Mouse (Mus musculus) embryonic facial prominence, embryonic 15.5 days (tissue): ENCODE data around the gene 1700001P01Rik. TPM values are rescaled to one million over a fixed set of nuclear protein-coding genes. Genes with fewer than 3 reads are reported as not detected.
"Not testable (repeated sequence)": the region's sequence is repeated elsewhere in the genome, so short reads cannot be mapped to it uniquely, and the experiment has no call there.

ENCODE experiments used
- ATAC-seq: fragments of 200-750 bp; cut with Nextera tagmentation; 2 replicates; pipeline ENCODE4 v1.8.0; 2017; ENCODE audit warnings: low read depth, moderate TSS enrichment; ENCODE audit not compliant: insufficient number of reproducible peaks, low FRiP score, low TSS enrichment
- H3K27ac ChIP-seq: fragments of 300-500 bp; sonication (generic); replicated peaks from 2 replicates; pipeline ENCODE4 v1.5.1; 2015; ENCODE audit warnings: mild to moderate bottlenecking, inconsistent platforms
- H3K27me3 ChIP-seq: fragments of 300-500 bp; sonication (generic); 2 replicates; pipeline ENCODE4 v1.6.1; 2015; ENCODE audit warnings: inconsistent platforms
- H3K36me3 ChIP-seq: fragments of 300-500 bp; sonication (generic); 2 replicates; pipeline ENCODE4 v1.6.1; 2015; ENCODE audit warnings: mild to moderate bottlenecking, inconsistent platforms
- H3K4me1 ChIP-seq: fragments of 300-500 bp; sonication (generic); 2 replicates; pipeline ENCODE4 v1.6.1; 2015; ENCODE audit warnings: inconsistent platforms
- H3K4me2 ChIP-seq: fragments of 300-500 bp; sonication (generic); replicated peaks from 2 replicates; pipeline ENCODE4 v1.6.1; 2015; ENCODE audit warnings: mild to moderate bottlenecking, inconsistent platforms
- H3K4me3 ChIP-seq: fragments of 300-500 bp; sonication (generic); replicated peaks from 2 replicates; pipeline ENCODE4 v1.5.1; 2015; ENCODE audit warnings: mild to moderate bottlenecking, inconsistent platforms
- H3K9ac ChIP-seq: fragments of 300-500 bp; sonication (generic); 2 replicates; pipeline ENCODE4 v1.6.1; 2015; ENCODE audit warnings: inconsistent platforms
- H3K9me3 ChIP-seq: fragments of 300-500 bp; sonication (generic); replicated peaks from 2 replicates; pipeline ENCODE4 v1.6.1; 2016; ENCODE audit warnings: inconsistent platforms
- WGBS: fragments of 180-500 bp; shearing (Covaris S2); methylation state at CpG from one replicate; pipeline ENCODE4 v1.1.7; 2015; 5-methylcytosine and 5-hydroxymethylcytosine counted together
- polyA plus RNA-seq: library from polyadenylated mRNA; unstranded; fragments of >200 nt; fragmentation: Nextera tagmentation; extraction: Ambion mirVana; gene quantifications from 2 replicates; pipeline ENCODE4 v1.2.1, GENCODE M21; 2015

The 1700001P01Rik gene
- polyA plus RNA-seq, 1 experiment from 2014 or later: 0.95 TPM

GRCm38 (mm10) chr11:97743423-97743822, 32.3 kb downstream of the 1700001P01Rik start:
- WGBS: 25% methylated on average over 9 of the region's 9 CpGs
- H3K27ac ChIP-seq: peak overlapping the region; percentile 84; the same call in 1 of the 2 replicates
- H3K4me1 ChIP-seq: peaks cover 34% of the 10 kb centered on the region

DNA sequence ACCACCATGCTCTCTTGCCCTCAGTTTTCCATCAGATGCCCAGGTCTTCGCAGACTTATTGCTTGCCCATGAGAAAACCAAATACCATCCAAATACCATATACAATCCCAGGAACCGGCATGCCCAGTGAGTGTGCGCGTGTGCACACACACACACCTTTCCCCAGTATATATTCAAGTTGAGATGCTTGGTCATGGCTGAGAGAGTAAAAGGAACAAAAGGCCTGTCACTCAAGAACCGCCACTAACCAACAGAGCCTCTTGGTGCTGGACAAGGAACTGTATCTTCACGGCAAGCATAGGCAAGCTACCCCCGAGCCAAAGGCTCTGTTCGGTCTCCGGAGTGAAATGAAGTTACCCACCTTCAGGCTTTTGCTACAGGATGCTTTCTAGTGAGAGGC, 33.1 kb downstream of the 1700001P01Rik start:
- no peak overlapping the region for H3K27ac ChIP-seq
- H3K27me3 ChIP-seq: no peaks in the 10 kb centered on the region
- H3K9ac ChIP-seq: no peak overlapping the region
- ATAC-seq: no peak
- H3K4me1 ChIP-seq: peaks cover 42% of the 10 kb centered on the region
- 68% methylated on average over 9 of the region's 9 CpGs for WGBS
- peak overlapping the region; percentile 73 for H3K4me3 ChIP-seq
- no peaks in the 10 kb centered on the region for H3K9me3 ChIP-seq
- H3K36me3 ChIP-seq: peaks cover 18% of the 10 kb centered on the region
- peak overlapping the region; percentile 61 for H3K4me2 ChIP-seq

More at GRCm38 (mm10) chr11:97743423-97743822, 32.3 kb downstream of the 1700001P01Rik start:
- Histone ChIP-seq H3K9me3 (no peaks in the 10 kb centered on the region), H3K4me3 (peak overlapping the region; percentile 73), H3K36me3 (peaks cover 26% of the 10 kb centered on the region), H3K4me2 (peak overlapping the region; percentile 61), H3K9ac (peak overlapping the region; percentile 81), H3K27me3 (no peaks in the 10 kb centered on the region)
- no peak for ATAC-seq

DNA sequence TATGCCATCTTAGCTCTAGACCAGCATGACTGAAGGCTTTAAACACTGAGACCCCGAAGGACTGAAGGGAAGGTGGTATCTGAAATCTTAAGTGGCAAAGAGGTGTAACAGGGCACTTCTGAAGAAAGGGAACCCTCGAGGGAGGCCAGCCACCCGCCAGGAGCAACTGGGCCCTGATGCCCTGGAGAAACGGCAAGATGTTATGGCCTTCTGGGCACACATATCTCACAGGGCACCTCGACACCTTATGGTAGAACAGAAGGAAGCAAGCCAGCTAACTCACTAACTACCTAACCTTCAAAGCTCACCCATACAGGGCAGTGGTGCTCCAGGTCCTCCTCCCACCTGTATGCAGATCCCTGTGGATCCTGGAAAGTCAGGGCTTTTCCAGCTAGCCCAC, 33.6 kb downstream of the 1700001P01Rik start:
- Histone ChIP-seq H3K36me3 (peaks cover 13% of the 10 kb centered on the region), H3K4me3 (no peak overlapping the region), H3K27me3 (no peaks in the 10 kb centered on the region), H3K27ac (no peak overlapping the region), H3K9ac (no peak overlapping the region), H3K4me2 (no peak overlapping the region; the same call in 1 of the 2 replicates), H3K4me1 (peaks cover 45% of the 10 kb centered on the region), H3K9me3 (no peaks in the 10 kb centered on the region)
- ATAC-seq: no peak
- 90% methylated on average over 5 of the region's 5 CpGs for WGBS

DNA sequence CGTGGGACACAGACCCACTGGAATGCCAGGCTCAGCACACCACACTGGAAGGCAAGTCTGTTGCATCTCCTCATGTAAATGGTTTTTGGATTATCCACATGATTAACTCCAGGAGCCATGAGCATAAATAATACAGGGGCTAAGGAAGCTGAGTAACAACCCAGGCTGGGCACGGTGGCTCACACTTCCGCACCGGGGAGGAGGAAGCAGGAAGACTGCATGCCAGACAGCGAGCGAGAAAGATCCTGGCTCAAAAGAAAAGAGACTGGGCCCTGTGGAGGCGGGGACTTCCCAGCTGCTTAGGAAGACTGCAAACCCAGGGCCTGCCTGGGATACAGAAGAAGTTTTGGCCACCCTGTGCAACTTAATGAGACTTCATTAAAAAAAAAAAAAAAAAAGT, 35.5 kb downstream of the 1700001P01Rik start:
- H3K27ac ChIP-seq: peak overlapping the region; percentile 60
- H3K36me3 ChIP-seq: 0 out of 2 replicates have a peak, but pooled peaks cover 2% of the 10 kb centered on the region
- no peak overlapping the region; the same call in 1 of the 2 replicates for H3K4me3 ChIP-seq
- H3K9ac ChIP-seq: no peak overlapping the region
- H3K4me2 ChIP-seq: no peak overlapping the region
- H3K27me3 ChIP-seq: no peaks in the 10 kb centered on the region
- H3K9me3 ChIP-seq: no peaks in the 10 kb centered on the region
- ATAC-seq: no peak
- peaks cover 42% of the 10 kb centered on the region for H3K4me1 ChIP-seq
- WGBS: 35% methylated on average over 7 of the region's 7 CpGs

- 93% methylated on average over 3 of the region's 3 CpGs for WGBS
- no peak for ATAC-seq
Measured at GRCm38 (mm10) chr11:97739155-97739554, 36.6 kb downstream of the 1700001P01Rik start.

GRCm38 (mm10) chr11:97738703-97739102, 37.0 kb downstream of the 1700001P01Rik start:
- WGBS: 64% methylated on average over 6 of the region's 6 CpGs
- Histone ChIP-seq H3K4me1 (peaks cover 46% of the 10 kb centered on the region), H3K4me2 (no peak overlapping the region), H3K27me3 (no peaks in the 10 kb centered on the region), H3K4me3 (no peak overlapping the region), H3K27ac (no peak overlapping the region), H3K36me3 (0 out of 2 replicates have a peak, but pooled peaks cover 2% of the 10 kb centered on the region), H3K9me3 (no peaks in the 10 kb centered on the region), H3K9ac (no peak overlapping the region)
- ATAC-seq: no peak

More at GRCm38 (mm10) chr11:97739155-97739554, 36.6 kb downstream of the 1700001P01Rik start:
- Histone ChIP-seq H3K4me1 (peaks cover 43% of the 10 kb centered on the region), H3K27ac (no peak overlapping the region), H3K4me2 (no peak overlapping the region), H3K9me3 (no peaks in the 10 kb centered on the region), H3K4me3 (no peak overlapping the region), H3K36me3 (0 out of 2 replicates have a peak, but pooled peaks cover 2% of the 10 kb centered on the region), H3K27me3 (no peaks in the 10 kb centered on the region), H3K9ac (no peak overlapping the region)

DNA sequence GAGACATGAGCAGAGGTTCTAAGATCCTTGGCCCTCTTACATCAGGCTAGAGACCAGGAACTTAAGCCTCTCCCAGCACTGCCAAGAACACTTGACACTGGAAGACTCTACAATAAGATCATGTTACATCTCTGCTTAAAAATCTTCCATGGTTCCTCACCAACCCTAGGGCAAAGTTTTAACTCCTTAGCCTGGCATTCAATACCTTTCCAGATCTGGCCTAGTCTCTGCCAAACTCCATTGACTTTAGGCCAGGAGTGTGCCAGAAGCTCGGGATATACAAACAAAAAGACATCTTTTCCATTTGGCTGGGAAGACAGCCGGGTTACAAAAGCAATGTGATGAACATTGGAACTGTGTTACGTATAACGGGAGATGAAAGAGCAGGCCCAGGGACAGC, 38.1 kb downstream of the 1700001P01Rik start:
- ATAC-seq: no peak
- Histone ChIP-seq H3K36me3 (peaks cover 6% of the 10 kb centered on the region; the same call in 1 of the 2 replicates), H3K9me3 (no peaks in the 10 kb centered on the region), H3K27me3 (no peaks in the 10 kb centered on the region), H3K4me2 (no peak overlapping the region), H3K4me3 (no peak overlapping the region), H3K27ac (peak overlapping the region; percentile 34; the same call in 1 of the 2 replicates), H3K4me1 (peaks cover 40% of the 10 kb centered on the region), H3K9ac (no peak overlapping the region)
- WGBS: 42% methylated on average over 4 of the region's 4 CpGs

DNA sequence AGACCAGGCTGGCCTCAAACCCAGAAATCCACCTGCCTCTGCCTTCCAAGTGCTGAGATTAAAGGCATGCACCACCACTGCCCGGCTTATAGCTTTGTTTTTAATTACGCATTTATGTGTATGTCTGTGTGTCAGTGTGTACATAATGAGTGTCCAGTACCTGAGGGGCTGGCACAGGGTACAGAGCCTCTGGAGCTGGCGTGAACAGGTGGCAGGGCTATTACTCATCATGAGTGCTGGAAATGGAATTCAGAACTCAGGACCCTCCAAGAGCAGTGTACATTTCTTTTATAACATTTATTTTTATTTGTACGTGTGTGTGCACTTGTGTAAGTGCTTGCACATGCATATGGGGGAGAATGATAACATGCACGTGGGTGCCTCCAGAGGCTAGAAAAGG, 39.1 kb downstream of the 1700001P01Rik start:
- no peak overlapping the region for H3K27ac ChIP-seq
- no peak overlapping the region for H3K9ac ChIP-seq
- no peaks in the 10 kb centered on the region for H3K9me3 ChIP-seq
- H3K4me2 ChIP-seq: no peak overlapping the region
- peaks cover 15% of the 10 kb centered on the region for H3K36me3 ChIP-seq
- H3K27me3 ChIP-seq: no peaks in the 10 kb centered on the region
- H3K4me3 ChIP-seq: no peak overlapping the region
- WGBS: 89% methylated on average over 5 of the region's 5 CpGs
- H3K4me1 ChIP-seq: peaks cover 32% of the 10 kb centered on the region
- no peak for ATAC-seq

GRCm38 (mm10) chr11:97734810-97735209, 40.9 kb downstream of the 1700001P01Rik start:
- not testable (repeated sequence) for H3K27ac ChIP-seq, H3K9me3 ChIP-seq, H3K4me2 ChIP-seq, H3K27me3 ChIP-seq, H3K9ac ChIP-seq, ATAC-seq, H3K4me3 ChIP-seq
- Histone ChIP-seq H3K36me3 (peaks cover 31% of the 10 kb centered on the region), H3K4me1 (peaks cover 24% of the 10 kb centered on the region)
- 82% methylated on average over 5 of the region's 5 CpGs for WGBS

GRCm38 (mm10) chr11:97733689-97734088, 42.0 kb downstream of the 1700001P01Rik start:
- ATAC-seq: no peak
- Histone ChIP-seq H3K4me1 (peaks cover 23% of the 10 kb centered on the region), H3K9ac (no peak overlapping the region), H3K27ac (peak overlapping the region; percentile 6; the same call in 1 of the 2 replicates), H3K9me3 (no peaks in the 10 kb centered on the region), H3K27me3 (no peaks in the 10 kb centered on the region), H3K36me3 (peaks cover 38% of the 10 kb centered on the region), H3K4me3 (no peak overlapping the region), H3K4me2 (no peak overlapping the region)
- 16% methylated on average over 10 of the region's 10 CpGs for WGBS

- Histone ChIP-seq H3K27me3 (no peaks in the 10 kb centered on the region), H3K4me2 (no peak overlapping the region), H3K9me3 (no peaks in the 10 kb centered on the region), H3K9ac (no peak overlapping the region), H3K36me3 (peaks cover 83% of the 10 kb centered on the region), H3K4me3 (no peak overlapping the region), H3K27ac (no peak overlapping the region), H3K4me1 (peaks cover 6% of the 10 kb centered on the region)
- WGBS: 64% methylated on average over 7 of the region's 7 CpGs
- no peak for ATAC-seq
Measured at GRCm38 (mm10) chr11:97728730-97729129, 47.0 kb downstream of the 1700001P01Rik start.

DNA sequence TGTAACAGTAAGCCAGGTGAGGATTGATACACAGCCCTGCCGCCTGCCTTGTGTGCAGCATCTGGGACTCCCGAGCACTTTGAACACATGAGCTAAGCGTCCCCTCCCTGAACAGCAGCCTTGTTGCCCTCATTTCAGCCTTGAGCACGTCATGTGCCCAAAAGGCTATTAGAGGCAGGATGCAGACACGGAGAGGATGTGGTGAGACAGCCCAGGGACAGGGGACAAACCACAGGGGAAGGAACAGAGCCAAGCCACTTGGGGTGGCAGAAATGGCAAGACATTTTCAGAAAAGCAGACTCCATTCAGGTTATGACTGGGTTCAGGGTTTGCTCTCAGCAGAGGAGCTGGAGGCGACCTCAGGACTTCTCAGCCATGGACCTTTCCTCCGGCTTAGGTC, 47.4 kb downstream of the 1700001P01Rik start:
- 64% methylated on average over 7 of the region's 7 CpGs for WGBS
- H3K4me3 ChIP-seq: no peak overlapping the region
- H3K4me2 ChIP-seq: no peak overlapping the region
- H3K36me3 ChIP-seq: peaks cover 87% of the 10 kb centered on the region
- H3K9ac ChIP-seq: no peak overlapping the region
- H3K4me1 ChIP-seq: 0 out of 2 replicates have a peak, but pooled peaks cover 2% of the 10 kb centered on the region
- H3K27me3 ChIP-seq: no peaks in the 10 kb centered on the region
- no peak for ATAC-seq
- no peak overlapping the region for H3K27ac ChIP-seq
- H3K9me3 ChIP-seq: no peaks in the 10 kb centered on the region
